Mouse (Mus musculus) ES-CJ7 (cell line): ENCODE data around the gene Eif5a2.

Experiments used
- DNase-seq: peaks from one replicate; pipeline ENCODE4 v3.0.0; 2011; ENCODE audit warnings: low read depth, low spot score

The Eif5a2 gene

GRCm38 (mm10) chr3:28780994-28781393 lies at the start of gene Eif5a2:
Eif5a2 (plus strand) TSS chr3:28781276.
- peak; percentile 91 for DNase-seq

GRCm38 (mm10) chr3:28734712-28735111 lies 46.4 kb upstream of the Eif5a2 start:
- DNase-seq = no peak

DNA sequence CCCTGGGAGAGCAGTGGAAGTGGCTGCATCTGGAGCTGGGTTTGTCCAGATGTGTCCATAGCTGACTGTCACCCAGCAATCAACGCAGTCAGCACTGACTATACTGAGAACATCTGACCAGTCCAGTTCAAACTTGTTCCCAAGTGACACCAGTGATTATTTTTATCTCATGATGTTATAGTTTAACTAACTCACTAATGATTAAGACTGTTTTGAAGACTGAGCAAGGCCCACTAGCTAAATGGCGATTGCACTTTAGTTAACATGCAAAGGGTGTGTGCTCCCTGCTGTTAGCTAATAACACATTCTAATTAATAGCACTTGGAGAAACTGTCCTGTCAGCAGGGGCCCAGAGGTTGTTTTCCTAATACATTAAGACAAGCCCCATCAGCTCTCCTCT lies 44.1 kb upstream of the Eif5a2 start:
- no peak for DNase-seq

GRCm38 (mm10) chr3:28740353-28740752 lies 40.7 kb upstream of the Eif5a2 start:
- no peak for DNase-seq

- peak; percentile 94 for DNase-seq
Observed at GRCm38 (mm10) chr3:28743251-28743650, 37.8 kb upstream of the Eif5a2 start.

DNA sequence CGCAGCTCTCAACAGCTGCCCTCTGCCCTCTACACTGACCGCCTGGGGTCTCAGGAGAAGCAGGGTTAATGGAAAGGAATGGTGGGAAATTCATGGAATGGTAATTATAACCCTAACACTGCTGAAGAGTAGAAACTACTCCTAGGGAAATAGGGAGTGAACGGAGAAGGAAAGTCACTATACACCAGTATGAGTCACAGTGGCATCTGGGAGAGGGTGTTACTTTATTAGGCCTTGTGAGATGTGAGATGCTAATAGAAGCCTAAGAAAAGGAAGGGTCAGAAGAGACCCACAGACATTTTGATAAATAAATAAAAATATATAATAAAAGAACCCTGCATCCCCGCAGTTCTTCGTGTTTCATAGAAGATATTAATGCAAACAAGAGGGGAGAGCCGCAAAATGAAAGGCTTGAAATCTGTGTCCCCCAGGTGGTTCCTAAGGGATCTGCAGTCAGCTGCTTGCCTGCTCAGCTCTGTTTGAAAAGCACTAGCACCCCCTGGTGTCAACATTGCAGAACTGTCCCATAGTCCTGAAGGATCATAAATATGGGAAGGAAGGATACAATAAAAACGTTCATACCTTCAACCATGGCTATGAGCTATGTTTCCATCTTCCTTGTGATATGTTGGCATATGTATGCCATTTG lies 35.1 kb upstream of the Eif5a2 start:
- DNase-seq = peak; percentile 90

GRCm38 (mm10) chr3:28748151-28748550 lies 32.9 kb upstream of the Eif5a2 start:
- peak; percentile 19 for DNase-seq

DNA sequence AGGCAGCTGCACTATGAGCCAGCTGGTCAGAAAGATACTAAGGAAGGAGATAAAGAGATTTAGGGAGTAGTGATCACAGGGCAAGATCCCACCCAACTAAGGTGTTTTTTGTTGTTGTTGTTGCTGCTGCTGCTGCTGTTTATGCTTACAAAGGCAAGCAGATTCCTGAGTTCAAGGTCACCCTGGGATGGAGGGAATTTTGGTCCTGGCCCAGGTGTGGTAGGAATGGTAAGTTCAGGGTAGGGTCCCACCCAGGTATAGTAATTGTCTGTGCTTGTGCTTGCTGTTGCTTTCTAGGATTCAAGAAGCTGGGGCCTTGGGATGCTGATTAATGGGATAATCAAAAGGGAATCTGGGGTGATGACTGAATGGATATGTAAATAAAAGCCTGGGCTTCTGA lies 32.1 kb upstream of the Eif5a2 start:
- DNase-seq = peak; percentile 56

DNA sequence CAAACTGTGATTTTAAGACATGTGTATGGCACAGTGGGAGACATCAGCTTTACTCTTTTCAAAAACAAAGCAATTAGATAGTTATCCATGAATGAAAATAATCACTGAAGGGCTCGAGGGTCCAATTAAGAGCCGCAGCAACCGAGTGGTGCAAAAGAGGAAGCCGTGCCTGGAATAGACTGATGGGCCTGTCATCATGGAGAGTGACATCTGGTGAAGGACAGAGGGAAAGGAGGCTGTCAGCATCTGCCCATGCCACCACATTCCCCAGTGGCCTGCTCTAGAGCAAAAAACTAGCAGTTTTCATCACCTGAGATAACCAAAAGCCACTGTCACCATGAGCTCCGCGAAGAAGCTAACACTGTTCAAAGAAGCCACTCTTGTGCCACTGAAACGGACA lies 25.6 kb upstream of the Eif5a2 start:
- DNase-seq = no peak

DNA sequence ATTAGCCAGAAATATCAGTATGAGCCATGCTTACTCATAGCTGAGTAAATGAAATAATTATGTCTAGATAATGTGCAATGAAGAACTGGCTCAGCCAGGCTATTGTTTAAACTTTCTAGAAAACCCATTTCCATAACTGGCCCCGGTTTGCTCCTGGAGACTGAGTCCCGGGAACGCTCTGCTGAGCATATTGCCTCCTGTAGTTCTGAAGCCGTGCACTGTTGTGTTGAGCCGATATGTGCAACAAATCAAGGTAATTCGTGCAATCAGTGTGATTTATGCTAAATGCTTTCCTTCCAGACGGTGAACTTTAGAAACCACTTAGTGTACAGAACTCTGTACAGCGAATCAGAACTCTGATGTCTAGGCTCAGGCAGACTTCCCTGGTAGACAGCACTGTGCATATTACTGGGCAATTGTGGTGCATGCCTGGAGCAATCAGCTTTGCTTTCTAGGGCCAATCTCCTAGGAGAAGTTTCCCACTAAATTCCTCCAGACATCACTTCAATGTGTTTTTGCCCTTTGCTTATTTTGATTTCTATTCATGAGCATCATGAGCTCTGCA lies 19.8 kb upstream of the Eif5a2 start:
- DNase-seq = no peak

DNA sequence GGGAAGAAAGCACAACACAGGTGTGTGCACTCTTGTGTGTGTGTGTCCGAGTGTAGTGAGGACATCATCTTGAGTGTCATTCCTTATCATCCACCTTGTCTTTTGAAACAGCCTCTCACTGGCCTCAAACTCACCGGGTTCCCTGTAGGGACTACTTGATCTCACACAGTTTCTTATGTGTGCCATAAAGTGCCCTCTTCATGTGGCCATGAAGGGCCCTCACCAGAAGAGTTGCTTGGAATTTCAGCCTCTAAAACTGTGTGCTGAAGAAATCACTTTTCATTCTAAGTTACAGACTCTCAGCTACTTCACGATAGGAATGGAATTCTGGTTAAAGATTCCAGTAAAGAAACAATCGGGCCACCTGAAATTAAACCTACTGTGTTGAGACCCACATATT lies 14.1 kb upstream of the Eif5a2 start:
- DNase-seq = no peak

GRCm38 (mm10) chr3:28768222-28768621 lies 12.9 kb upstream of the Eif5a2 start:
- no peak for DNase-seq

DNA sequence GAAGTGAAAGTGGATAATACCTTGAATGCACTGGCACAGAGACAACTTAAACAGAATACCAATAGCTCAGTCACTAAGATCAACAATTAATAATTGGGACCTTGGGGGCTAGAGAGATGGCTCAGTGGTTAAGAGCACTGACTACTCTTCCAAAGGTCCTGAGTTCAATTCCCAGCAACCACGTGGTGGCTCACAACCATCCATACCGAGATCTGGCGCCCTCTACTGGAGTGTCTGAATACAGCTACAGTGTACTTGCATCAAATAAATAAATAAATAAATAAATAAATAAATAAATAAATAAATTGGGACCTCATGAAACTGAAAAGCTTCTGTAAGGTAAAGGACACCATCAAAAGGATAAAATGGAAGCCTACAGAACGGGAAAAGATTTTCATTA lies 8.2 kb upstream of the Eif5a2 start:
- peak; percentile 28 for DNase-seq

- DNase-seq = no peak
Observed at GRCm38 (mm10) chr3:28775361-28775760, 5.7 kb upstream of the Eif5a2 start.

DNA sequence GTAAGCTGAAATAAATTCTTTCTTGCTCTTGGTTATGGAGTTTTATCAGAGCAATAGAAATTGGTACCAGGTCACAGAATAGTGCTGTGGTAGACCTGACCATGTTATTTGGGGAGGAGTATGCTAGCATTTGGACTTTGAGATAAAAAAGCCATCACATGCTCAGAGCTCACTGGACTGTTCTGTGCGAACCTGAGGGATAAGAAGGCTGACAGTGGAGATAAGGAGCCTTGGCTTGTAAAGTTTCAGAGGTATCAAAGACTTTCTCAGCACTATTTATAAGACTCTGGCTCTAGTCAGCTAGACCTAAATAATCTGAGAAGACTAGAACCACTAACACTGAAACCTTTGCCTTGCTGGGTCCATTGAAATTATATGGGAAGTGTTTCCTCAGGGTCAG lies 5.1 kb upstream of the Eif5a2 start:
- DNase-seq = no peak

- no peak for DNase-seq
Observed at GRCm38 (mm10) chr3:28776491-28776890, 4.6 kb upstream of the Eif5a2 start.

- DNase-seq = no peak
Observed at GRCm38 (mm10) chr3:28780511-28780910, 565 bp upstream of the Eif5a2 start.

DNA sequence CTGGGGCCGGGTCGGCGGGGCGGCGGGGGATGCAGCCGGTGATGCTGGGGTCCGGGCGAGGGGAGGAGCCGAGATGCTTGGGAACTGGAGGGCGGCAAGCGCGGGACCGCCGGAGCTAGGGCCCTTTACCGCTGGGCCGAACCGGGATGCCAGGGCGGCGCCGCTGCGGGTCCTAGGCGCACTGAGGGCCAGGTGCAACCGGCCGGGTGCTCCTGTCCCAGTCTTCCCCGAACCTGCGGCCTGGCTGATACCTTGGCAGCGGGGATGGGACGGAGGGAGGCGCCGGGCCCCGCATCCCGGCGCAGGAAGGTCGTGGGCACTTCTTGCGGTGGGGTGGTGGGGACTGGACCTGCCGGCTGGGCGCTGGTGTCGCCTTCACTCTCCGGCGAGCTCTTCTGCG lies 346 bp downstream of the Eif5a2 start:
- DNase-seq = no peak

DNA sequence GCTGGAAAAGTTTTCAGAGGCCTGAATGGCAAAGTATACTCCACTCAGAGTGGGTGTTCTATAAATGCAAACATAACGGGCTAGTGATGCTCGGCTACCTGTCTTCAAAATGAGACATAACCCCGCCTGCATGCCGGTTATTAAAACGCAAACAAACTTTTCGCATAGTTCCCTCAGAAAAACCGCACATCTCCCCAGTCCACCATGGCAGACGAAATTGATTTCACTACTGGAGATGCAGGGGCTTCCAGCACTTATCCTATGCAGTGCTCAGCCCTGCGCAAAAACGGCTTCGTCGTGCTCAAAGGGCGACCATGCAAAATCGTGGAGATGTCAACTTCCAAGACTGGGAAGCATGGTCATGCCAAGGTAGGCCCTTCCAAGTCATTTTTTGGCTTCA lies 772 bp downstream of the Eif5a2 start:
- DNase-seq = no peak

DNA sequence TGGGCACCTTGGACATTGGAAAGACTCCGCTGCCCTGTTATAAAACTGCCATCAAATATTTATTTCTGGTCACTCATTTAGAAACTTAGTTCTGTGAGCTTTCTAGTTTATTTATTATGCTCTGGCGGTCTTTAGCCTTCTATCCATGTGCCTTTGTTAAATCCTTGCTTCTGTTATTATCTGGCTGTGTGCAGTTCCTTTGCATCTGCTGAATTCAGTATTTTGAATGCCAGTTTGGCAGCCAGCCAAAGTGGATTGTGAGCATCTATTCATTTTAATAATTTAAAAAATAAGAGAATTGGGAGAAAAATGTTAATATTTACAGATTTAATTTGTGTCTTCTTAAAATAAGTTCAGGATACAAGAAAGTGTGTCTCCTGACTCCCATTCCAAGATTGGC lies 3.1 kb downstream of the Eif5a2 start:
- no peak for DNase-seq

DNA sequence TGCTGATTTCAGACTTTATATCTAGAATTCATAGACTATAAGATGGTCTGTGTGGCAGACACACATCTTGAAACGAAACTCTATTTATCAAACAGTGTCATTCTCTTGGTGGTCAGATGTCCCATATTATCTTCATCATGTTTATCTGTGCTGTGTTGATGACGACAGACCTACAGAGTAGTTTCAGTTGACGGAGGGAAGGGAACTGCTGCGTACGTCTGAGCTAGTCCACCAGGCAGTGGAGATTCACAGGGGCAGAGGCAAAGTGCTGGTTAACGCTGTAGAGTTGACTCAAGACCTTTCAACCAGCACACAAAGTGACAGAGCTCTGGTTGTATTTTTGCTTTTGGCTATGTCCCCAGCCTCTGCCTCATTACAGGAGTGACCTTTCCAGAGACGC lies 13.8 kb downstream of the Eif5a2 start:
- no peak for DNase-seq

DNA sequence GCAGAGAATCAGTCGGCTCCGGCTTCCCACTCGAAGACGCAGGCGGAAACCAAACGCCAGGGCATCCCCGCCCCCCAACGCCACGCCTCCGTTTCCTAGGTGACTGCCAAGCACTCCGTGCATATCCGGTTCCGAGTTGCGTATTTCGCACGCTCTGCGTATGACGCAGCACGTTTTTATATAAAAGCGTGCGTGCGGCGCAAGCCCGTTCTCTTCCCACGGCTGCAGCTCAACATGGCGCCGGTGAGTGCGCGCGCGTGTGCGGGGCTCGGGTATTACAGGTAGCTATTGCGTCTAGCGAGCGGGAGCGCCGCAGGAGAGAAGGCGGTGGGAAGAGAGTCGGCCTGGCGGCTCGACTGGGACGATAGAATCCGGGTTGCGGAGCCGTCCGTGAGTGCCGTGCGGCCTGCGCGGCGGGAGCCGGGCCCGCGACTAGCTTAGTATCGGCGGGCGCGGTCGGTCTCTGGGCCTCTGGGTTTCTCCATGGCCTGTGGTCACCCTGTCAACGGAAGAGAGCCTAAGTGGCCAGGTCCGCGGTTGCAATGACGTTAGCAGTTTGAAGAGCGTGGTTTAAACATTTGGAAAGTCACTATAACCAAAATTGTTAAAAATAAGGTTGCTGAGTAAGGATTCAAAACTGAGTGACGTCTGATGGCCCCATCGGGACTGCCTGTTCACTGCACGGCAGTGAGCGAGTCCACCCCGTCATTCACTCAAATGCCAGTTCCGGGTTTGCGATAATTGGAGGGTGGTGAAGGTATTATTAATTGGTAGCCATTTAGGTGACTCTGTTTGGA lies 24.4 kb downstream of the Eif5a2 start, which contains the start of gene Rpl22l1:
Gene Rpl22l1, plus strand, starts transcription at position 136 of the 797 bp plus-strand sequence.
- peak; percentile 99 for DNase-seq
